Mouse (Mus musculus) gastrocnemius, postnatal 14 days (tissue): ENCODE measurements around the gene Kidins220. TPM values are rescaled to one million over a fixed set of nuclear protein-coding genes. Genes with fewer than 3 reads are reported as not detected.

ENCODE experiments used
- DNase-seq: peaks from one replicate; pipeline ENCODE4 v3.0.0; 2021; ENCODE audit warnings: mixed read lengths
- intact Hi-C: fragments of 180-260 bp; cut with DNase I; formaldehyde crosslinking; loops from one replicate; pipeline ENCODE4 v1.15.1; 2025; ENCODE audit warnings: low total_unique reads
- total RNA-seq, 2 experiments: library from RNA; stranded (reverse); gene quantifications; 2 replicates each; pipeline ENCODE4 v1.2.3; 2021

Kidins220 gene
- total RNA-seq, 2 experiments from 2014 or later, result 31.9 to 35.8 TPM

DNA sequence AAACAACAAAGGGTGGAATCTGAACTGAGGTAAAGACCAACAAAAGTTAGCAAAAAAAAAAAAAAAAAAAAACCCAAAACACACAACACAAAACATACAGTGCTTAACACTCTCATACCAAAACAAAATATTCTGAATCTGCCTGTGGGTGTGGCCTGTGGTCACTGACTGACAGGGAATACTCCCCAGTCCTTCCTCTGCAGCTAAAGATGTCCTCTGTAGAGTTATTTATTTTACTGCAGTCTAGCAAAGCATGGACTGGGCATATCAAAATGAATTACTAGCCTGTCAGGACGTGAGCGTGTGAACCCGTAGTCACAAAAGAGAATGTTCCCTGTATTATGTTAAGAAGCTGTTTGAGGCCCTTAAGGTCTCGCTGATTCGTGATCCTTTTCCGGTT is 87.5 kb downstream of the Kidins220 start:
- intact Hi-C loops, result no loop called here
- DNase-seq, result no peak

DNA sequence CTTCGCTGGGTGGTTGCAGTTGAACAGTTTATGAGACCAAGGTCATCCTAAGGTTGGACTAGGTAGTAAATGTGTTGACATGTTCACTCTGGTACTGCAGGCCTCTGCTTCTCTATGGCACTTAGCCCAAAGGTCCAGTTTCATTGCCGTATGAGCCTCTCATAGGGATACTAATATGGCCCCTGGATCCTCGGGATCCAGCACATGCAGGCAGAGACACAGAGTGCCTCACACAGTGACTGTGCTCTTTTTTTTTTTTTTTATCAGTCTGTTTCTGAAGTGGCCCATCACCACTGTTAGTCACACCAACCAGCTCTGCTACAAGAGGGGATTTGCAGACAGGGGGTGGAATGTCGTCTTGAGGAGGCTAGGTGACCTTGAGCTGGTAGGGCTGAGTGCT is 98.6 kb downstream of the Kidins220 start:
- intact Hi-C loops, result no loop called here
- no peak for DNase-seq

DNA sequence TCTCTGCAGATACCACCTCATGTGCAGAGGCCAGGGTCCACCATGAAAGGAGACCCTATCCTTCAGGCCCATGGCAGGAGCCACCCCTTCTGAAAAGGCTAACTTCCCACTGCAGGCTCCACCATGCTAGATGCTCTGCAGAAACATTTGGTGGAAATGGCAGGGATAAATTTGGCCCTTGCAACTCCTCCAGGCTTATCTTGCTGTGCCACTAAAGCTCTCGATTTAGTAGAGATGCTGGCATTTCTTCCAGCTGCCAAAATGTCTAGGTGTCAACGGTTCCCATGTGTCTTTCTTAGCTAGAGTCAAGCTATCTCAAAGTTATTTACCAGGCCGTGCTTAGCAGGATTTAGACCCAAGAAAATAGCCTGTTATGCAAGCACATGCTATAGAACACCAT is 99.6 kb downstream of the Kidins220 start:
- intact Hi-C loops, result no loop called here
- DNase-seq, result no peak

DNA sequence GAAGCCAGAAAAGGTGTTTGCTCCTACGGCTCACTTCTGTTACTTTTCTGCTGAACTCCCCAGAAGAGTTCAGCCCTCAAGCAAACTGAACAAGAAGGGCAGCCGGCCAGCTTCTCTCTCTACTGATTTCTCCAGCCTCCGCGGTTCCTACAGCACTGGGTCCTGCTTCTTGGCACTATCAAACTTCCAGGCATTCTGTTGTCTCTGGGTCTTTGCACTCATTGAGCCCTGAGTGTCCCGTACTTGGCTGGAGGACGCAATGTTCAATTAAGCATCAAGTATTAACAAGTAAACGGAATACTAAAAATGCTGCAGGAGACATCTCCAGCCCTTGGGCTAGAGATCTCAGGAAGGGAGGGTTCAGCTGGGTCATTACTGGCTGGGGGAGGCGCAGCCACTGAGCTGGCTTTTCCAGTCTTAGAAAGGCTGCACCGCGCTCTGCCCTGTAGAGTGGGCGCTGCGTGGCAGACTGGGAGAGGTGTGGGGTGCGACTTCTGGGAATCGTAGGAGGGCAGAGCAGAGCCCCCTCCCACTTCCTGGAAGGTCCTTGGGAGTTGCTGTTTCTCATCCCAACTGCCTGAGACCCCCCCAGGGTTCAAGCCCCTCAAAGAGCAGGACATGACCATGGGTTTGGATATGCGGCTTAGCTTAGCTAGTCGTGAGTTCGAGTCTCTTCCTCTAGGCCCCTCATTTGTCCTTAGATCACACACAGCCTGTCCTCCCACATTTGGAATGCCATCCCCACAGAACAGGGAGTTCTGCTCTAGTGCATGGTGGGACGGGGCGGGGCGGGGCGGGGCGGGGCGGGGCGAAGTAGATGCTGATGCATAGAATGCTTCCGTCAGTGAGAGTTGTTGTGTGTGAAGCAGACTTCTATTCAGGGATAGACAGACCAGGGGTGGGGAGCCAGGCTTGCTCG is 108.8 kb downstream of the Kidins220 start:
- no peak for DNase-seq
- intact Hi-C loops, result no loop called here

DNA sequence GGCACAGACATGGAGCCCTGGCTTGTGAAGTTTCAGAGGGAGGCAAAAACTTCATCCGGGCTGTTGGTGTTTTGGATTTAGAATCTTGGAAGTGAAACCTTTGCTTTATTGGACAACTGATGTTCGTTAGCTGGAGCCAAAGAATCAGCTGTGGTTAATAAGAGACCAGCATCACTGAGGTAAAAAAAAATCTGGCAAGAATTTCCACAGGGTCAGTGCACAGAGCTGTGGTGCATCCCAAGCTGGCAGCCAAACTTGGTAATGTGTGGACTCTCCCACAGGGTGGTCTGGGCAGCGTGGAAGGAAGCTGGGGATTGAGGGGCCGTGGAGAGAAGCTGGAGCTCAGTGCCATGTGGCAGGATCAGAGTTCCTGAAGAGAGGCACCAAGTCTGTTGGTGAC is 112.2 kb downstream of the Kidins220 start:
- no peak for DNase-seq
- intact Hi-C loops, result no loop called here

DNA sequence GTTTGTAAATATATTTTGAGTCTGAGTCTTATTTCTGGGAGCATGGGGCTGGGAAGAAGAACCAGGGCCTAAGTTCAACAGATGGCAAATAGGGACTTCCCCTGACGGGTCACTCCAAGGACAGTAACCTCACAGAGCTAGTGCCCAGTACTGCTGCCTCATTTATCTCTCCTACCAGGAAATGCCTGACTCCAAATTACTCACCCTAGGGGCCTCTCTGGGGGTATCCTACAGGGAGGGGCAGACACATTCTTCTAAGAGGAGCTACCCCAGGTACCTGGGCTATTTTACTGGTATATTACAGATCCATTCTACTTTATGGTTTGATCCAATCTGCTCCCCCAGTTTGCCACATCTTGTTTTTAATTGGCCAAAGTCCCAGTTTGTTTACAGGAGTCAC is 114.7 kb downstream of the Kidins220 start:
- intact Hi-C loops, result no loop called here
- no peak for DNase-seq

DNA sequence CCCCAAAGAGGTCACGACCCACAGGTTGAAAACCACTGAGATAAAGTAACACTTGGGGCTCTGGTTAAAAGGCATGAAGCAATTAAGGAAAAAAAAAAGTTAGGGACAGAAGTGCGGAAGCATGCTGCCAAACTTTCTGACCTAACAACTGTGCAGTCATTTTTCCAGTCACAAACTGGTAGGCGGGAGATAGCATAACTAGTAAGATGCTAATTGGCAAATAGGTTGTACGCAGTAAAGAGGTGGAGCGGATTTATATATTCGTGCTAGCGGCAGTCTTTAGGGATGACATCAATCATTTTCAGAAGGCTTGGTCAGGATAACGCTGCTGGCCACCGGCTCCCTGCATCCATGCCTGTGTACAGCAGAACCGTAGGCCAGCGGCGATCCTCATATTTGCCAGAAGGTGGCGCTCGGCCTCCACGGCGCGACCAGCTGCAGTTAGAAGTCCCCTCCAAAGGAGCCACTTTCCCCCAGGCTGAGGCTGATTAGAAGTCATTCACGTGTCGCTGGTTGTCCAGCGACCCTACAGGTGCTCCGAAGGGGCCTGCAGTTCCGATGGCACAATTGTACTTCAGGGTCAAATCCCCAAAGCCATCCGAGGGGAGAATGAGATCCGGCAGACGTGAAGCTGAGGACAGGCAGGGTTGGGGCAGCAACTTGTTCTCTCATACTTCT is 117.4 kb downstream of the Kidins220 start:
- DNase-seq, result peak; percentile 82
- intact Hi-C loops, result loop anchor here (5.0 to 10.0 kb wide), 2 partner anchors 325 to 983 kb away; no protein-coding TSS in a partner anchor

DNA sequence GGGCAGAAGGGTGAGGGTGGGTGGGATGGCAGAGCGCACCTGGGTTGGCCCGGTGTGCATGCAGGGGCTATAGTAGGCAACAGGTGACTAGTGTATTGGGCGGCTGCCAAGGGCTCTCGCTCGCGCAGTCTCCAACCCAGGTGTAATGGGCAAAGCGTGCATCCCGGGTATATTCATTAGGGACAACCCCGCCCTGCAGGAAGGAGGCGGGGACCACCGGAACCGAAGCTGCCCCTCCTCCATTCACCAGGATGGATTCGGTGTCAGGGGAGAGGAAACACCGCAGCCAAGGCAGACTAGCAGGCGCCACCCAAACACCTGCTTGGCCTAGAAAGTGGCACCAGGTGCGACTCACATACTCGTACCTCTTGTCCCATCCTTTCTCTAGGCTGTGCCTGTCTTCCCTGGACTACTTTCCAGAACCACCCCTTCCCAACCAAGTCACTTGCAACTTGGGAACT is 118.1 kb downstream of the Kidins220 start:
- intact Hi-C loops, result loop anchor here (5.0 to 10.0 kb wide), 2 partner anchors 325 to 982 kb away; no protein-coding TSS in a partner anchor
- DNase-seq, result peak; percentile 30

DNA sequence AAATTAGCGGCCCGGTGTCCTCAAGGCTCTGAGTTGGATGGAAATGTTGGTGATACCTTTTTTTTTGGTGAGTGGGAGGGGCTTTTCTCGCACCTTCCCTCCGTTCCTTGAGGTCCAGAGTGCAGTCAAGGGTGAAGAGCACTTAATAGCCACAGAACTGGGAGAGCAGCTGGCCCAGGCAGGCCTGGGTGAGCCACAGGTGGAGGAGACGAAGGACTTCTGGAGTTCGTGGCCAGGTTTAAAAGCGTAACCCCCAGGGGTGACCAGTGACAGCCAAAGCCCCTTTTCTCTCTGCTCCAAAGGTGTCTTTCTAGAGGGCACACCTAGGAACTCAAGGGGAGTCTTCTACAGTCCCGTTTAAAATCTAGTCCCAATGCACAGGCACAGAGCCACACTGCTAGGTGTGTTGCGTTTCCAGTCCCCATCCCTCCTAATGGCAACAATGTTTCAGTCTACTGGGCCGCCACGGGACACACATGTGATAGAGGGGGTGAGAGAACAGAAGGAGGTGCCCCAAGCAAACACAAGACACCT is 118.6 kb downstream of the Kidins220 start:
- intact Hi-C loops, result loop anchor here (5.0 to 10.0 kb wide), 2 partner anchors 324 to 981 kb away; no protein-coding TSS in a partner anchor
- no peak for DNase-seq

DNA sequence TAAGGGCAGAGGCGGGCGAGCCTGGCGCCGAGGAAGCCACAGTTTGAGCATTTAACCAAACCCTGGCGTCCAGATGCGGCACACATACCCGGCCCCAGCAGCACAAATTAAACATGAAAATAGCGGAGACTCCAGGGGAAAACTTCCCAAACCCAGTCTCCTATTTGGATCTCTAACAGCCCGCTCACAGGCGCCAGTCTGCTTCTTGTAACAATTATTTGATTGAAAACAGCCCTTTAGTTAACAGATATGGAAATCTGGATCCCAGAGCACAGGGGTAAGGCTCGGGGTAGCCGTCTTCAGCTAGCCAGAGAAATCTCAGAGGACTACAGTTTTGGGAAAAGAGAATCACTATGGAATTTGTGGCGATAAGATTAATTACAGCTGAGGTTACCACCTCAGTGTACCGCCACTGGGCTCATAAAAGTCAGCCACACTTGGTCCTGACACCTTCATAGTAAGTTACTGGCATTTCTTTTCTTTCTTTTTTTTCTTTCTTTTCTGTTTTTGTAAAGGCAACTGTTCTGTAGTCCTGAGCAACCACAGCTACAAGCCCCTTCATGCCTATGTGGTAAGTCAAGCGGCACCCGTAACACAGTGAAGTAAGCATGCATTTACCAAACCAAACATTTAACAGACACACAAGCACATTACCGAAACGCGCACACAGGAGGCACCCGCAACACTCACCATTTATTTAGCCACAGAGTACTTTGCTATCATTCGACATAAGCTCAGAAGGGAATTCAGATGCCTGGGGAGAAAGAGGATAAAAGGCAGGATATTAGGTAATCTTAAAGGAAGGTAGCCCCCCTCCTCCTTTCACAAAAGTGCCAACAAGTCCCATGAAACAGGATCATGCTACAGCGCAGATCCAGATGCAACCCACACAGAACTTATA is 120.1 kb downstream of the Kidins220 start:
- intact Hi-C loops, result loop anchor here (5.0 to 10.0 kb wide), 2 partner anchors 322 to 980 kb away; no protein-coding TSS in a partner anchor
- no peak for DNase-seq

DNA sequence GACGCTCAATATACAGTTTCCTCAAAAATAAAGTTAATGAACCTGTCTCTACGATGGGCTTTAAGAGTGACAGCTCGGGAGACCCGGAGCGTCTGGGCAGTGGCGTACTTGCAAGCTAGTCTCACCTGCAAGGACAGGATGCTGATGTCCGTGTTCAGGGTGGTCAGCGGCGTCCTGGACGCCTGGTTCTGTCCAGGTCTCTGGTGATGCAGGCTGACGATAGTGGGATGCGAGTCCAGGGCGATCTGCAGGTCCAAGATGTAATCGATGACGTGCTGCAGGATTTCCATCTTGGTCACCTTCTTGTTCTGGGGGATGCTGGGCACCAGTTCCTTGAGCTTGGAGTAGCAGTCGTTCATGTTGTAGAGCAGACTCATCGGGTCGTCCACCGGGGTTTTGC is 120.8 kb downstream of the Kidins220 start:
- no peak for DNase-seq

DNA sequence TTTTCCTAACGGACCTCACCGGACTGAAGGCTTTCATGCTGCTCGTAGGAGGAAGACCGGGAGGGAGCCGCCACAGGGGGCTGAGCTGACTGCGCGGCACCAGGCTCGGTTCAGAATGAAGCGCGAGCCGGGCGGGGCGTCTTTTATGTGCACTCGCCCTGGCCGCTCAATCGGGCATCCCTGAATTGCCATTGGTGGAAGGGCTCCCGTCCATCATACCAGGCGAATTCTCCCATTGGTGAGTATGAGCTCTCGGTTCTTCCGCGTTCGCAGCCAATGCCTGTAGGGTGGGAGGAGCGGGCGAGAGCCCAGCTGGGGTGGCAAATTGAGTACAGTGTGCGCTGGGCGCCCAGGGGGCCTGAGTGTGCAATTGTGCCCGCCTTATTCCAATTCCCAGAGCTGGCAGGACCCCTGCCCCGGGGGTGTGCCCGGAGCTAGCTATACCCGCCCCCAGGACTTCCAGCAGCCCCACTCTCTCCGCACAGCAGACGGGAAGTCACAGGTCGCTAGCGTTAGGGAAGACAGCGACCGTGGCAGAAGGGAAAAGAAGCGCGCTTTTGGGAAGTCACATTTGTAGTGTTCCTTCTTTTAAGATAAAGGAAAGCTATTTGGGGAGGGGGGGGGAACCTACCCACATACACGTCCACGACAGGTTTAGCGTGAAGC is 121.4 kb downstream of the Kidins220 start:
- intact Hi-C loops, result loop anchor here (10.0 kb wide), 1 partner anchor 979 kb away; no protein-coding TSS in a partner anchor

More for the DNA sequence above, 120.8 kb downstream of the Kidins220 start:
- intact Hi-C loops, result loop anchor here (10.0 kb wide), 1 partner anchor 979 kb away; no protein-coding TSS in a partner anchor

DNA sequence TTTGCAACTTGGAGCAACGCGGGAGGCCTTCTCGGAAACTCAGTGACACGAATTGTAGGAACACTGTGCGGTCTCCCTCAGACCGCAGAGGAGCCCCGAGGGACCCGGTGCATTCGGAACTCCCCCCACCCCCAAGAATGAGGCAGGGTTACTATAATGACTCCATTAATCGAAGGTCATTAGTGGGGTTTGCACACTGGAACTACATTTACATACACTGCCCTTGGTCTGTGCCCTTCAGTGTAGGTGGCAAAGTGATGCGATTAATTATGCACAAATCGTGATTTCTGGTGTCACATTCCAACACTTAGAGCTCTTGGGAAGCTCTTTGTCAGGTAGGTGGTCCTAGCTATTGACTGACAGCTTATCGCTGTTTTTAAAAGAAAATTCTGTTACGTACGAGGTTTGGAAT is 121.9 kb downstream of the Kidins220 start:
- DNase-seq, result no peak
- intact Hi-C loops, result loop anchor here (10.0 kb wide), 1 partner anchor 978 kb away; no protein-coding TSS in a partner anchor

More for the DNA sequence above, 121.4 kb downstream of the Kidins220 start:
- peak; percentile 96 for DNase-seq

DNA sequence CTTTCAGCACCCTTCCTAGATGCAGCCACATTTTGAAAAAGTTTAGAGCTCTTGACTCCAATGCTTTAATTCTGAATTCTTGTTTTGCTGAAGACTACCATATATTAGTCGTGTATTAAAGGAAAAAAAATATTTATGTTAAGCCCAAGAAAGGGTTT is 122.2 kb downstream of the Kidins220 start, which contains the start of gene Id2:
Id2 (minus strand) TSS at position 89 of the 158 bp plus-strand sequence.
- DNase-seq, result no peak
- intact Hi-C loops, result loop anchor here (10.0 kb wide), 1 partner anchor 978 kb away; no protein-coding TSS in a partner anchor

DNA sequence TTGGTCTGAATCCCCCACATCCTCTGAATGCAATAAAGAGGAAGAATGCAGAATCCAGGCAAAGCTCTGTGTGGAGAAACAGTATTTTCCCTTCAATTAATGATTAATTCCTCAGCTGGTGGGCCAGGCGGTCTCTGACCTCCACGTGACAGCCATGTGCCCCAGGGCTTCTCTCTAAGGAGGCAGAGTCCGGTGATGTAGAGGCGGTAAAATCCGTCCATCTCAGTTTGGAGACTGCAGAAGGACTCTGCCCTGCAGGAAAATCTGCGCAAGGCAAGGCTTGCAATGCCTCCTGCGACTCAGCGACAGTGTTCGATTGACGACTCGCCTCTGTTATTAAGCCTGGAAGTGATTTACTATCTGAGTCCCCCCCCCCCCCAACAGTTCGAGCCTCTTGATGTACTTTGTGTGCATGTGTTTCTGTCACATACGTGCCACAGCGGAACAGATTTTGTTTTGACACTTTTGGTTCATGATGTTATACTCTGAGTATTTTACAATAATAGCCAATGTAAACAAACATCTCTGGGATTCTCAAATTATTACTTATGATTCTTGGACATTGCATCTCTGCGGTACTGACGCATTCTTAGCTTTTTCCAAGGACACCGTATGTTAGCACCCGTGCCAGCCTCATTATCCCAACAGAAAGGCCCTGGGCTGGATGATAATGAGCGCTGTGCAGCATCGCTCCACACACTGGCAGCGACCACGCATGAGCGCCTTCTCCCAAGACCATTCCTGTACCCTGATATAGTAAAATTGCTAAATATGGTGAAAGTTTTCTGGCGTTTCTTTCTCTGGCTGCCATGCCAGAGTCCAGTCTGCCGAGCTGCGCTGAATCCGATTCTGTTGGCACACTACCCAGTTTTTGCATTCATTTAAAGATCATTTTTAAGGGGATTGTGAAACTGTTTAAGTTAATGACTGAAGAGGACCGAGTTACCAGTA is 122.8 kb downstream of the Kidins220 start:
- DNase-seq, result no peak
- intact Hi-C loops, result loop anchor here (10.0 kb wide), 1 partner anchor 977 kb away; no protein-coding TSS in a partner anchor

DNA sequence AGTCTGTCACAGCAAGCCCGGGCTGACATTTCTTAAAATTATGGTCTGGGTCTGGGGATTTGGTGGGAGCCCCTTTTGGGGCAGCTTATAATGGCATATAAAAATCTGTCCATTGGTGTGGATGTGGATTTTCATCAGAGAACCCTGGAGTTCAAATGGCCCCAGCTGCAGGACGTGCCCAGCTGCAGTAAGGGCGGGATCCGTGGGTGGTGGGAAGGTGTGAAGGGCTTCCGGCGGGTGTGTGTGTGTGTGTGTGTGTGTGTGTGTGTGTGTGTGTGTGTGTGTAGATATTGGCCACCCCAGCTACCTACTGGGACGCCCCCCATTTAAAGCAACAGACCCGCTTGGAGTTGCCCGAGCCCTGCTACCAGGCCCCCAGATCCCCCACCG is 123.4 kb downstream of the Kidins220 start:
- intact Hi-C loops, result loop anchor here (10.0 kb wide), 1 partner anchor 977 kb away; no protein-coding TSS in a partner anchor
- no peak for DNase-seq

DNA sequence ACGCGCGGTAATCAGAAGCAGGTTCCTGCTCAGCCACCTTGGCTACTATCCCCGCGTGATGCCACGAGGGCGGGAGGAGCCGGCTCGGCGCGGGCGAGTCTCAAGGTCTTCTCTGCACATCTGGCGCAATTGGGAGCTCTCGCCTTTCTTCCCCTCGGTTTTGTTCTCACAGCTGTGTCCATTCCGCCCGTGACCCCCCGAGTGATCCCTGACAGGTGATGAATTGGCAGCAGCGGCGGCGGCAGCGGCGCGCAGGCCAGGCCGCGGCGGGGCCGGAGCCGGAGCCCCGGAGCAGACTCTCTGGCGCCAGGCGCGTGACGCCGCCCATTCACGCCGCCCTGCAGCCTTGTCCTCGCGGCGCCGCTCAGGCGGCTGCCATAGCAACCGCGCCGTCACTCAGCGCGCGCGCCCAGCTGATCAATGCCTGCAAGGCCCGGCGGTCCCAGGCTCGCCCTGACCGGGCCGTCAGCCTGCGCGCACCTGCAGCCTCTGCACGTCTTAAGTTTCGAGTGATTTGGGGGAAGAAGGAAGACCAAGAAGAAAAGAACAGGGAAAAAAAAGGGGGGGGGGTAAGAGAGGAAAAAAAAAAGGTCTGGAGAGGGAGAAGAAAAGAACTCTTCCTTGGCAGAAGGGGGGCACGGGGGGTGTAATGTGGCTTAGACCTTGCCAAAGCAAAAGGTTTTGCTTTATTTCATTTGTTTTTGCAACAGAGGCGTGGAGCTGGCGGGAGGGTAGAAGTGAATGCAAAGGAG is 124.0 kb downstream of the Kidins220 start:
- intact Hi-C loops, result loop anchor here (10.0 kb wide), 1 partner anchor 976 kb away; no protein-coding TSS in a partner anchor

More for the DNA sequence above, 124.0 kb downstream of the Kidins220 start:
- DNase-seq, result peak; percentile 93
